8 mouse cellular contexts compared by ENCODE assay signal in the genomic region with DNA sequence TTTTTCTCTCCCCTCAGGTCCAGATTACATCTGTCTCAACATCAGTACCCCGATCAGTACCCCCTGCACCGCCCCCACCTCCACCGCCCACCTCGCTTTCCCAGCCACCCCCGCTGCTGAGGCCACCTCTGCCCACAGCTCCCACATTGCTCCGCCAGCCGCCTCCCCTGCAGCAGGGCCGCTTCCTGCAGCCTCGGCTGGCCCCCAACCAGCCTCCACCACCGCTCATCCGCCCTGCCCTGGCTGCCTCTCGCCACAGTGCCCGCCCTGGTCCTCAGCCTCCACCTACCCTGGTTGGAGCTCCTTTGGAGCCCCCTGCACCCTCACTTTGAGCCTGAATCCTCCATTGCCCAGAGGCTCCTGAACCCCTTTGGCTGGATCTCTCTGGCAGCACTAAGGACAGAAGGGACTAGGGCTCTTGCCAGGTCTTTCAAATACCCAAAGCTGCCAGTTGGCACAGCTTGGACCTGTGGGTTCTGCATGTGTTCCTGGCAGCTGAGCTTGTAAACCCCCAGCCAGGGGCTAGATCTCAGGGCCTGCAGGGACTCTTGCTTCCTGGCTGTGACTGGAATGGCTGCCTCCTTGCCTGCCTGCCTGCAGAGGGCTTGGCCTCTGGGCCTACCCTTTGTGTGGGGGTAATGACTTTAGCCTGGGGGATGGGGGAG. TPM values are rescaled to one million over a fixed set of nuclear protein-coding genes. Genes with fewer than 3 reads are reported as not detected.
DNase-seq lines count a peak whose midpoint lies in the region; ATAC-seq and TF ChIP-seq lines count a peak whose summit lies in the region.

No protein-coding gene starts in this region.

- H3K9me3 ChIP-seq in megakaryocyte, embryonic 14.5 days, result no peaks in the 10 kb centered on the region
- H3K9me3 ChIP-seq in forebrain, postnatal 0 days (ENCODE audit: low read length), result no peaks in the 10 kb centered on the region
- H3K9me3 ChIP-seq in limb, embryonic 14.5 days (ENCODE audit: control insufficient read depth, low read length), result no peaks in the 10 kb centered on the region

- H3K4me3 ChIP-seq in megakaryocyte, embryonic 14.5 days (replicated peaks), result peak overlapping the region; percentile 51
- no peak overlapping the region for H3K4me3 ChIP-seq in forebrain, postnatal 0 days (ENCODE audit: low read depth, low read length)
- H3K4me3 ChIP-seq in limb, embryonic 14.5 days (replicated peaks; ENCODE audit: low read length), result no peak overlapping the region

- H3K9ac ChIP-seq in forebrain, postnatal 0 days, result no peak overlapping the region
- peak overlapping the region; percentile 2; the same call in 1 of the 2 replicates for H3K9ac ChIP-seq in limb, embryonic 14.5 days (ENCODE audit: low read depth, low read length, severe bottlenecking)

- WGBS in forebrain, postnatal 0 days, result 54% methylated on average over 13 of the region's 13 CpGs
- whole genome bisulfite sequencing in limb, embryonic 14.5 days, result 81% methylated on average over 11 of the region's 13 CpGs

- H3K27me3 ChIP-seq in megakaryocyte, embryonic 14.5 days (replicated peaks), result no peaks in the 10 kb centered on the region
- H3K27me3 ChIP-seq in forebrain, postnatal 0 days (ENCODE audit: insufficient read depth, low read length), result no peaks in the 10 kb centered on the region
- no peaks in the 10 kb centered on the region for H3K27me3 ChIP-seq in limb, embryonic 14.5 days (ENCODE audit: control insufficient read depth, insufficient read depth, low read length)

- no peak for TF ChIP-seq CTCF in forebrain, postnatal 0 days (IDR thresholded peaks at IDR 0.05; ENCODE audit: low read depth)

- peaks cover 68% of the 10 kb centered on the region for H3K4me1 ChIP-seq in megakaryocyte, embryonic 14.5 days
- 0 out of 2 replicates have a peak, but pooled peaks cover 2% of the 10 kb centered on the region for H3K4me1 ChIP-seq in forebrain, postnatal 0 days (ENCODE audit: insufficient read depth)
- H3K4me1 ChIP-seq in limb, embryonic 14.5 days (ENCODE audit: control insufficient read depth, insufficient read depth, low read length), result peaks cover 28% of the 10 kb centered on the region

- peaks cover 97% of the 10 kb centered on the region for H3K36me3 ChIP-seq in megakaryocyte, embryonic 14.5 days (replicated peaks; ENCODE audit: low read length)
- H3K36me3 ChIP-seq in forebrain, postnatal 0 days (ENCODE audit: insufficient read depth), result peaks cover 68% of the 10 kb centered on the region
- peaks cover 91% of the 10 kb centered on the region for H3K36me3 ChIP-seq in limb, embryonic 14.5 days (ENCODE audit: control insufficient read depth, insufficient read depth, low read length)

- TF ChIP-seq POLR2A in limb, embryonic 14.5 days (IDR thresholded peaks at IDR 0.05; ENCODE audit: borderline replicate concordance, extremely low read depth, insufficient read depth, insufficient read length), result no peak

- no peak overlapping the region for H3K4me2 ChIP-seq in forebrain, postnatal 0 days (ENCODE audit: low read depth)
- no peak overlapping the region for H3K4me2 ChIP-seq in limb, embryonic 14.5 days (replicated peaks; ENCODE audit: low read depth, low read length, severe bottlenecking)

- DNase-seq in cerebellum, adult 8-10 months, result peak; percentile 78
- DNase-seq in forebrain, postnatal 0 days, result peak; percentile 84
- DNase-seq in limb, embryonic 14.5 days (ENCODE audit: low spot score), result no peak
- DNase-seq in spleen, postnatal 14 days (ENCODE audit: low spot score in 2 of 2), result no peak
- DNase-seq in spleen, postnatal 4 days (ENCODE audit: low spot score in 2 of 2), result no peak

- H3K27ac ChIP-seq in forebrain, postnatal 0 days (ENCODE audit: low read depth, low read length), result peak overlapping the region; percentile 71
- peak overlapping the region; percentile 11; the same call in 1 of the 2 replicates for H3K27ac ChIP-seq in limb, embryonic 14.5 days (replicated peaks; ENCODE audit: low read depth, low read length)

- ATAC-seq in megakaryocyte, adult 5-6 weeks (ENCODE audit: poor library complexity, severe bottlenecking), result no peak
- peak; percentile 60 for ATAC-seq in forebrain, postnatal 0 days
- no peak for ATAC-seq in limb, embryonic 14.5 days (ENCODE audit: low FRiP score, low read depth)
- no peak for ATAC-seq in monocyte, adult 5-6 weeks (replicated peaks; ENCODE audit: insufficient number of reproducible peaks, low FRiP score, low TSS enrichment, poor library complexity, severe bottlenecking)

RNA-seq across cellular contexts. Expression of gene Rcor2, which starts 7.3 kb away (rescaled TPM):
- 206 and 356 TPM in 2 replicates for polyA plus RNA-seq in megakaryocyte, embryonic 14.5 days (2012; ENCODE audit: insufficient read depth, low replicate concordance)
- 0.45 TPM in 1 of 2 replicates, not detected in the other for total RNA-seq in megakaryocyte, adult 5-6 weeks (2015)
- 0.08 and 1.9 TPM in 2 replicates for total RNA-seq in megakaryocyte, adult 5-6 weeks (2017)
- 41.9 and 49.6 TPM in 2 replicates for total RNA-seq in forebrain, postnatal 0 days (2014; rRNA removed)
- polyA plus RNA-seq in forebrain, postnatal 0 days (2015; fragmentation: Nextera tagmentation; extraction: Ambion mirVana), result 13.7 and 14.5 TPM in 2 replicates
- 69.4 and 80.9 TPM in 2 replicates for polyA plus RNA-seq in limb, embryonic 14.5 days (2012; rRNA removed)
- polyA plus RNA-seq in limb, embryonic 14.5 days (2014; fragmentation: Nextera tagmentation; extraction: Ambion mirVana), result 9.8 and 10.2 TPM in 2 replicates
- total RNA-seq in monocyte, adult 5-6 weeks (2017), result not detected in 3 replicates

RNA-seq across cellular contexts. Expression of gene Naa40, which starts 33.5 kb away (rescaled TPM):
- 14.4 and 15.8 TPM in 2 replicates for polyA plus RNA-seq in megakaryocyte, embryonic 14.5 days (2012; ENCODE audit: insufficient read depth, low replicate concordance)
- total RNA-seq in megakaryocyte, adult 5-6 weeks (2015), result 31.2 and 31.9 TPM in 2 replicates
- 31.9 and 33.2 TPM in 2 replicates for total RNA-seq in megakaryocyte, adult 5-6 weeks (2017)
- total RNA-seq in forebrain, postnatal 0 days (2014; rRNA removed), result 48.5 and 57.7 TPM in 2 replicates
- 34.7 and 44.0 TPM in 2 replicates for polyA plus RNA-seq in forebrain, postnatal 0 days (2015; fragmentation: Nextera tagmentation; extraction: Ambion mirVana)
- 55.9 and 62.8 TPM in 2 replicates for polyA plus RNA-seq in limb, embryonic 14.5 days (2012; rRNA removed)
- 50.1 and 54.1 TPM in 2 replicates for polyA plus RNA-seq in limb, embryonic 14.5 days (2014; fragmentation: Nextera tagmentation; extraction: Ambion mirVana)
- 14.9 to 17.6 TPM (median 17.5 TPM) in 3 replicates for total RNA-seq in monocyte, adult 5-6 weeks (2017)

RNA-seq across cellular contexts. Expression of gene Cox8a, which starts 57.0 kb away (rescaled TPM):
- polyA plus RNA-seq in megakaryocyte, embryonic 14.5 days (2012; ENCODE audit: insufficient read depth, low replicate concordance), result 446 and 491 TPM in 2 replicates
- total RNA-seq in megakaryocyte, adult 5-6 weeks (2015), result 493 and 496 TPM in 2 replicates
- 661 and 699 TPM in 2 replicates for total RNA-seq in megakaryocyte, adult 5-6 weeks (2017)
- total RNA-seq in forebrain, postnatal 0 days (2014; rRNA removed), result 735 and 828 TPM in 2 replicates
- 1,247 and 1,523 TPM in 2 replicates for polyA plus RNA-seq in forebrain, postnatal 0 days (2015; fragmentation: Nextera tagmentation; extraction: Ambion mirVana)
- polyA plus RNA-seq in limb, embryonic 14.5 days (2012; rRNA removed), result 478 and 552 TPM in 2 replicates
- 850 and 909 TPM in 2 replicates for polyA plus RNA-seq in limb, embryonic 14.5 days (2014; fragmentation: Nextera tagmentation; extraction: Ambion mirVana)
- 236 to 274 TPM (median 246 TPM) in 3 replicates for total RNA-seq in monocyte, adult 5-6 weeks (2017)

Comparison
In these comparisons a context has a peak if more than half of its experiments do, and no peak if none do; other contexts are left out.
1. DNase-seq: peak in cerebellum, adult 8-10 months (single experiment) and forebrain, postnatal 0 days (single experiment); none in limb, embryonic 14.5 days (single experiment), spleen, postnatal 14 days (0 of 2) and spleen, postnatal 4 days (0 of 2).
2. RNA of gene Rcor2, which starts 7.3 kb away (total RNA-seq): 41.9 to 49.6 TPM in forebrain, postnatal 0 days; 0.08 to 1.9 TPM in megakaryocyte, adult 5-6 weeks and not detected in monocyte, adult 5-6 weeks; every median in the first group is over 10 times any median in the second.